Mouse (Mus musculus): Measurements from ENCODE around the gene Gabrg2.

- TF ChIP-seq TAL1 (IDR thresholded peaks at IDR 0.05; ENCODE audit: low read length), result no peak
- TF ChIP-seq GATA1 (IDR thresholded peaks at IDR 0.05; ENCODE audit: low read length), result no peak
Measured at GRCm38 (mm10) chr11:41918864-41919263, 81.8 kb downstream of the Gabrg2 start.
